Mouse (Mus musculus) neutrophil, adult 65 days (primary cell): ENCODE results near the gene Tcp10b. TPM values are rescaled to one million over a fixed set of nuclear protein-coding genes. Genes with fewer than 3 reads are reported as not detected.

Experiments
- total RNA-seq: library from RNA; stranded (reverse); gene quantifications from 2 replicates; pipeline ENCODE4 v1.2.4, GENCODE M21; 2023

Gene Tcp10b
- not detected in 2 replicates for total RNA-seq

GRCm38 (mm10) chr17:13060804-13061203, at the start of gene Tcp10b:
Gene Tcp10b (plus strand): TSS chr17:13061104.

DNA sequence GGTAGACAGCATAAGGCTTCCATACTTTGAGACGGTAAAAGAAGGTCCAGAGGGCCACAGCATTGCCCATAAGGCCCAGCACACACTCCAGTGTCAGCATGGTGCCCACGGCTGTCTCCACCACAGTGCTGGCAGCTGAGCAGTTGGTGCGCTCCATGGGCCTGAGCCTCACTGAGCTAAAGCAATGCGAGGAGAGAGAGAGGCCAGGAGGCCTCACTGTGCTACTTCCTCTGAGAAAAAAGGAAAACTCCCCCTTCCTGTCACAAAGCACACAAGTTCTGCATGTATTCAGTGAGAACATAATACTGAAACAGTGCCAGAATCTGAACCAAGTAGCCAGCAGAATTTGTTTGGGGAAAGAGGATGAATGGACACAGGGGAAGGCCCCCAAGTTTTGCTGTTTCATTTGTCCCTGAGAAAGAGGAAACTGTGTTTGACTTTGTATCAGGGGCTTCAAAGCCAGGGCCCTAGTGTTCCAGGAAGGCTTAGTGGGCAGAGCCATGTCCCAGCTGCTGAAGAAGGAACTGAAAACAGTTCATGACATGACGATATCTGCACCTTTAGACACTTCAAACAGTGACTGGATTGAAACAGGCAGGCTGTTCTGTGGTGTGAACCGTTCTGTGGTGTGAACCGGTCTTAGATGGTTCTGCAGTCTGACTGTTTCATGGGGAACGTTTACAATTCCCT, 8.6 kb upstream of the Tcp10b start, which contains the start of gene Gpr31b:
Gpr31b (minus strand) TSS at position 173 of the 690 bp plus-strand sequence.

GRCm38 (mm10) chr17:13131710-13132109, 70.8 kb downstream of the Tcp10b start, which contains the start of gene Unc93a:
Gene Unc93a (minus strand): TSS chr17:13131810.

Other genes starting within 250 kb of the Tcp10b start
- gene Mas1, start 193.0 kb upstream of the Tcp10b start, total RNA-seq, result not detected in 2 replicates
- not detected in 2 replicates for gene Mrgprh, start 185.1 kb upstream of the Tcp10b start, total RNA-seq
- gene Pnldc1, start 150.9 kb upstream of the Tcp10b start, total RNA-seq, result not detected in 2 replicates
- 90.3 and 93.7 TPM in 2 replicates for gene Tcp1, start 145.4 kb upstream of the Tcp10b start, total RNA-seq
- gene Mrpl18, start 144.8 kb upstream of the Tcp10b start, total RNA-seq, result 43.5 and 47.2 TPM in 2 replicates
- not detected in 2 replicates for gene Acat3, start 120.5 kb upstream of the Tcp10b start, total RNA-seq
- gene Acat2, start 100.4 kb upstream of the Tcp10b start, total RNA-seq, result 5.7 and 6.4 TPM in 2 replicates
- 73.5 and 94.9 TPM in 2 replicates for gene Wtap, start 66.9 kb upstream of the Tcp10b start, total RNA-seq
- gene Sod2, start 54.3 kb upstream of the Tcp10b start, total RNA-seq, result 82.3 and 118 TPM in 2 replicates
- gene Gpr31b, start 8.8 kb upstream of the Tcp10b start, total RNA-seq, result 0.41 and 1.5 TPM in 2 replicates
- gene Unc93a, start 70.7 kb downstream of the Tcp10b start, total RNA-seq, result 2.1 TPM in 2 replicates
- not detected in 2 replicates for gene Smok2a, start 160.1 kb downstream of the Tcp10b start, total RNA-seq
- gene Smok2b, start 169.2 kb downstream of the Tcp10b start, total RNA-seq, result not detected in 2 replicates